Mouse (Mus musculus) intestine, embryonic 16.5 days (tissue): ENCODE data around the gene Kifc3. TPM values are rescaled to one million over a fixed set of nuclear protein-coding genes. Genes with fewer than 3 reads are reported as not detected.

Source experiments
- ATAC-seq: fragments of 200-750 bp; cut with Nextera tagmentation; 2 replicates; pipeline ENCODE4 v1.8.0; 2017; ENCODE audit warnings: moderate TSS enrichment, moderate library complexity
- H3K27ac ChIP-seq: fragments of 300-500 bp; sonication (generic); 2 replicates; pipeline ENCODE4 v1.5.1; 2014; ENCODE audit warnings: mild to moderate bottlenecking, low read length
- H3K27me3 ChIP-seq: fragments of 300-500 bp; sonication (generic); replicated peaks from 2 replicates; pipeline ENCODE4 v1.6.1; 2014; ENCODE audit warnings: low read length, control low read depth, mixed read lengths; ENCODE audit not compliant: control insufficient read depth, insufficient read depth
- H3K36me3 ChIP-seq: fragments of 300-500 bp; sonication (generic); 2 replicates; pipeline ENCODE4 v1.6.1; 2014; ENCODE audit warnings: low read length, control low read depth; ENCODE audit not compliant: control insufficient read depth, insufficient read depth
- H3K4me1 ChIP-seq: fragments of 300-500 bp; sonication (generic); 2 replicates; pipeline ENCODE4 v1.6.1; 2014; ENCODE audit warnings: low read length, control low read depth, mixed read lengths; ENCODE audit not compliant: control insufficient read depth, insufficient read depth
- H3K4me2 ChIP-seq: fragments of 300-500 bp; sonication (generic); 2 replicates; pipeline ENCODE4 v1.6.1; 2014; ENCODE audit warnings: low read depth, low read length, control low read depth
- H3K4me3 ChIP-seq: fragments of 300-500 bp; sonication (generic); 2 replicates; pipeline ENCODE4 v1.5.1; 2014; ENCODE audit warnings: mild to moderate bottlenecking, low read length
- H3K9ac ChIP-seq: fragments of 300-500 bp; sonication (generic); 2 replicates; pipeline ENCODE4 v1.6.1; 2014; ENCODE audit warnings: low read depth, low read length
- H3K9me3 ChIP-seq: fragments of 300-500 bp; sonication (generic); 2 replicates; pipeline ENCODE4 v1.6.1; 2016; ENCODE audit warnings: low read length, control low read depth; ENCODE audit not compliant: control insufficient read depth
- WGBS: fragments of 180-500 bp; shearing (Covaris S2); extraction: QIAGEN DNeasy Blood & Tissue Kit; methylation state at CpG from one replicate; pipeline ENCODE4 v1.1.7; 2014; 5-methylcytosine and 5-hydroxymethylcytosine counted together
- polyA plus RNA-seq: library from polyadenylated mRNA; unstranded; fragments of >200 nt; fragmentation: Nextera tagmentation; extraction: Ambion mirVana; gene quantifications from 2 replicates; pipeline ENCODE4 v1.2.1, GENCODE M21; 2015

Kifc3 gene
- polyA plus RNA-seq, 1 experiment from 2014 or later, result 23.4 TPM

DNA sequence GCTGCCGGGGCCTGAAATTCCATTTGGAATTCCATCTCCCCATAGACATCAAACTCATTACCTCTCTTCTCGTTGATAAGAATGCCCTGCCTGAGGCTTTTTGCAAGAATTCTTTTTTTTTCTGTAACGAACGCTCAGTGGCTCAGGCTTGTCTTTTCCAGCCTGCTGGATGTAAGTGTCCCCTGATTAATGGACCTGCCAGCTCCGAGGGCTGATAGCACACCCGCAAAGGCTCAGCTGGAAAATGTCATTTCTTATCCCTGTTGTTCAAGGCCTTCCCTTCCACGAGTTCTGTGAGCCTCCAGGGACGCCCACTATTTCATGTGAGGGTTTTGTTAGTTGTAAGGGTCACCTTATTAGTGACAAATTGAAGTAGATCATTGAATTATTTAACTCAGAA, 3.3 kb upstream of the Kifc3 start:
- H3K4me1 ChIP-seq, result 0 out of 2 replicates have a peak, but pooled peaks cover 2% of the 10 kb centered on the region
- H3K4me2 ChIP-seq, result no peak overlapping the region
- H3K4me3 ChIP-seq, result no peak overlapping the region
- H3K27me3 ChIP-seq, result no peaks in the 10 kb centered on the region
- H3K9ac ChIP-seq, result no peak overlapping the region
- no peaks in the 10 kb centered on the region for H3K9me3 ChIP-seq
- no peak for ATAC-seq
- H3K27ac ChIP-seq, result no peak overlapping the region
- no peaks in the 10 kb centered on the region for H3K36me3 ChIP-seq
- WGBS, result 18% methylated on average over 8 of the region's 8 CpGs

DNA sequence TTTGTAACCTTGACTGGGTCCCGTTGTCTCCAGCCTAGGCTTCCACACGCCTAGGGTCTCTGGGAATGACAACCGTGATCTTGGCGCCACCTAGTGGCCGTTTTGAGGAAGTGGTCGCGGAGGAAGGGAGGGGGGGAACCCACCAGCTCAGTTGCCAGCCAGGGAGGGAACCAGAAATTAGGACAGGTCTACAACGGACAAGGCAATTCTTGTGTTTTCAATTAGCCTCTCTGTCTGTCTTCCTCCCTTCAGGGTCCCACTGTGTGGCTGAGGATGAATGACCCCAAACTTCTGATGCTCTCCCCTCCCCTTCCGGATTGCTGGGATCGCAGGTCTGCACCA, 1.4 kb upstream of the Kifc3 start:
- H3K27ac ChIP-seq, result no peak overlapping the region
- no peak for ATAC-seq
- H3K36me3 ChIP-seq, result no peaks in the 10 kb centered on the region
- 0 out of 2 replicates have a peak, but pooled peaks cover 3% of the 10 kb centered on the region for H3K4me1 ChIP-seq
- H3K4me2 ChIP-seq, result no peak overlapping the region
- H3K9me3 ChIP-seq, result no peaks in the 10 kb centered on the region
- H3K4me3 ChIP-seq, result no peak overlapping the region
- no peaks in the 10 kb centered on the region for H3K27me3 ChIP-seq
- no peak overlapping the region for H3K9ac ChIP-seq
- WGBS, result 20% methylated on average over 10 of the region's 10 CpGs

DNA sequence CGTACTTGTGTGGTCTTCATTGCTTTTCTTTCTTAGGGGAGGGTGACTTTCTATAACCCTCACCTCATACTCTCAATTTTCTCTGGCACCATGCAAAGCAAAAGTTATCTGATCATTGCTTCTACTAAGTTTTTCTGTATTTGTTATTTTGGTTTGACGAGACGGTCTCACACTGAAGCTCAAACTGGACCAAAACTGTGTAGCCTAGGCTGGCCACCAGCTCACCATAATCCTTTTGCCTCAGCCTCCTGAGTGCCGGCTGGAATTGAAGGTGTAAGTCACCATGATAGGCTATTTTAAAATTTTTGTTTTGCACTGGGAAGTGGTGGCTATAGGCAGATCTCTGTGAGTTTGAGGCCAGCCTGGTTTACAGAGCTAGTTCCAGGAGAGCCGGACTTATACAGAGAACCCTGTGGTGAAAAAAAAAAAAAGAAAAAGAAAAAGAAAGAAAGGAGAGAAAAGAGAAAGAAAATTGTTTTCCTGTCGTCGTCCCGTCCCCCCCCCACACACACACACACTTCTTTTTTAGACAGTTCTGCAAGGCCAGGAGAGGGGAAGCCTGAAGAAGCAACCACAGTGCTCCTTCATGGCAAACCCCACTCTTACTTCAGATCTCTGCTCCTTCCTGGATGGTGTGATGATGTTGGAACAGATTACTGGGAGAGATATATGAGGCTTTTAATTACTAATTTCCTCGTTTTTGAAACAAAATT, 870 bp upstream of the Kifc3 start:
- WGBS, result 47% methylated on average over 9 of the region's 9 CpGs
- Histone ChIP-seq H3K36me3 (no peaks in the 10 kb centered on the region), H3K4me2 (no peak overlapping the region), H3K4me1 (0 out of 2 replicates have a peak, but pooled peaks cover 3% of the 10 kb centered on the region), H3K9ac (no peak overlapping the region), H3K27me3 (no peaks in the 10 kb centered on the region), H3K27ac (no peak overlapping the region), H3K9me3 (no peaks in the 10 kb centered on the region), H3K4me3 (no peak overlapping the region)
- ATAC-seq, result no peak

DNA sequence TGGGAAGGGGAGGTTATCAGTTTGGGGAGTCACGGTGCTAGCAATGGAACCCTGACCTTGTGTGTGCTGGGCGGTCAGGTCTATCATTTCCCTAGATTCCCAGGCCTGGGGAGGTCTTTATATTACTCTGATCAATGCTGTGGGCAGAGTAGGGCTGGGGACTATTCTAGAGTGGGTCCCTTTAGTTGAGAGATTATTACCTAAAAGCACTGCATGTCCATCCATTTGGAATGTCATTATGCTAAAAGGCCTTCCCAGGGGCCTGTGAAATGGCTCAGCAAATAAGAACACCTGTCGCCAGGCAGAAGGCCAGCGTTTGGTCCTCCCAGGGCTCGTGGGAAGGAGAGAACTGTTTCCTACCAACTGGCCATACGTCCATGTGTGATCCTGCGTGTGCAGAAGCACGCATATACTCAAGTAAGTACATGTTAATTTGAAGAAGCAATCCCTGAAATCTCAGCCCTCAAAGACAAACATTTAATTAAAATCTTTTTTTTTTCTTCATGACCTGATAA, 499 bp downstream of the Kifc3 start:
- Histone ChIP-seq H3K4me3 (peak overlapping the region; percentile 40), H3K4me2 (peak overlapping the region; percentile 26), H3K27me3 (no peaks in the 10 kb centered on the region), H3K36me3 (no peaks in the 10 kb centered on the region), H3K27ac (peak overlapping the region; percentile 57), H3K9ac (peak overlapping the region; percentile 55), H3K4me1 (0 out of 2 replicates have a peak, but pooled peaks cover 3% of the 10 kb centered on the region), H3K9me3 (no peaks in the 10 kb centered on the region)
- peak; percentile 14; the same call in 1 of the 2 replicates for ATAC-seq
- WGBS, result 64% methylated on average over 8 of the region's 8 CpGs

DNA sequence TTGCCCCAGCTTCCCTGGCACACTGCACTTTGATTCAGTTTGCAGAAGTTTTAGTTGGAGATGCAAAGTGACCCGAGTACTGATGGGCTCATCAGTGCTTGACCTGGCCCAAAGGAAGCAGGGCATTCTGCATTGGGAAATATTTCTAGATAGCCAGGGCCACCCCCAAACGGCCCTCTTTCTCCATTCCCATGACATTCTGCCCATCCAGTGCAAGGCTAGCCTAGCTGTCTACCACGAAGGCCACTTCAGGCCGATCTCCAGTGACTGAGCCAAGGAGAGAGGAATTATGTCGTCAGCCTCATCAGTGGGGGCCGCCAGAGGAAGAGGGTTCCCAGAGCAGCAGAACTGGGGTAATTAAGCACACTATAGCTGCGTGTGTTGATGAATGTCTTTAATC, 1.1 kb downstream of the Kifc3 start:
- Histone ChIP-seq H3K27me3 (no peaks in the 10 kb centered on the region), H3K4me3 (peak overlapping the region; percentile 40)
- 54% methylated on average over 7 of the region's 7 CpGs for whole genome bisulfite sequencing

DNA sequence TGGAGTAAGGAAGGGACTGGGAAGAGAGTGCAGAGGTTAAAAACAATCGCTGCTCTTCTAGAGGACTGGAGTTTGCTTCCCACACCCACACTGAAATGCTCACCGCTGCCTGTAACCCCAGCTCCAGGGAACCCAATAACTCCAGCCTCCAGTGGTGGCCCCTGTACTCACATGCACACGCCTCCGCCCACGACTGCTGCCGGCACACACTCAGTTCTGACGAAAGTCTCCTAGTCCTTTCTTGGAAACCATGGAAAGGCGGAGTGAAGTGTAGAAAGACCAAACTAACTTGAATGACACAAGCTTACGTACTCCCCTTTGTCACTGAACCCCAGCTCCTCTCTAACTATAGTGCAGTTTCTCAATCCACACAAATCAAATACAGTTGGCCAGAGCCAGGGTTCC, 2.6 kb downstream of the Kifc3 start:
- Histone ChIP-seq H3K36me3 (no peaks in the 10 kb centered on the region), H3K4me2 (peak overlapping the region; percentile 33; the same call in 1 of the 2 replicates), H3K9ac (peak overlapping the region; percentile 4; the same call in 1 of the 2 replicates), H3K9me3 (no peaks in the 10 kb centered on the region), H3K27me3 (no peaks in the 10 kb centered on the region), H3K4me1 (0 out of 2 replicates have a peak, but pooled peaks cover 3% of the 10 kb centered on the region), H3K4me3 (peak overlapping the region; percentile 10; the same call in 1 of the 2 replicates), H3K27ac (peak overlapping the region; percentile 20; the same call in 1 of the 2 replicates)
- ATAC-seq, result peak; percentile 45
- WGBS, result 68% methylated on average over 9 of the region's 9 CpGs

More for the DNA sequence above, 1.1 kb downstream of the Kifc3 start:
- Histone ChIP-seq H3K9ac (no peak overlapping the region), H3K4me1 (0 out of 2 replicates have a peak, but pooled peaks cover 3% of the 10 kb centered on the region), H3K27ac (no peak overlapping the region), H3K4me2 (peak overlapping the region; percentile 26; the same call in 1 of the 2 replicates), H3K36me3 (no peaks in the 10 kb centered on the region), H3K9me3 (no peaks in the 10 kb centered on the region)
- no peak for ATAC-seq

DNA sequence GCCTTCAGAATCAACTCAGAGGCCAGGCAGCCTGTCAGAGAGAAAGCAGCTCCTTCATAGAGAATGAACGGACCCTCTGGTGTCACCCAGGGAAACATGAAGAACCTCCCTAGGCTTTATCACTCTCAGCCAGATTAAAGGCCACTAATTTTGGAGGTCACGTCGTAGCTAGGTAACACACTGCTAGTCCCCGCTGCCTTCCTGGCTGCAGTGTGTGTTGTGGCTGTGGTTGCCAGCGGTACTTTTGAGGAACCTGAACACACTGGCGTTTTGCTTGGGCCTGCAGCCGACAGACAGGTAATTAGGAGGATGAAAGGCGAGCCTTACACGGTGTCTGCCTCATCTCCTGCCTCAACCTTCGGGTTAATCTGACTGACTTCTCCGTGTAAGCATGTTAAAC, 6.9 kb downstream of the Kifc3 start:
- H3K36me3 ChIP-seq, result no peaks in the 10 kb centered on the region
- ATAC-seq, result no peak
- H3K9me3 ChIP-seq, result no peaks in the 10 kb centered on the region
- no peak overlapping the region for H3K4me2 ChIP-seq
- H3K4me3 ChIP-seq, result no peak overlapping the region
- 0 out of 2 replicates have a peak, but pooled peaks cover 3% of the 10 kb centered on the region for H3K4me1 ChIP-seq
- no peak overlapping the region for H3K27ac ChIP-seq
- no peaks in the 10 kb centered on the region for H3K27me3 ChIP-seq
- WGBS, result 65% methylated on average over 11 of the region's 11 CpGs
- no peak overlapping the region for H3K9ac ChIP-seq

DNA sequence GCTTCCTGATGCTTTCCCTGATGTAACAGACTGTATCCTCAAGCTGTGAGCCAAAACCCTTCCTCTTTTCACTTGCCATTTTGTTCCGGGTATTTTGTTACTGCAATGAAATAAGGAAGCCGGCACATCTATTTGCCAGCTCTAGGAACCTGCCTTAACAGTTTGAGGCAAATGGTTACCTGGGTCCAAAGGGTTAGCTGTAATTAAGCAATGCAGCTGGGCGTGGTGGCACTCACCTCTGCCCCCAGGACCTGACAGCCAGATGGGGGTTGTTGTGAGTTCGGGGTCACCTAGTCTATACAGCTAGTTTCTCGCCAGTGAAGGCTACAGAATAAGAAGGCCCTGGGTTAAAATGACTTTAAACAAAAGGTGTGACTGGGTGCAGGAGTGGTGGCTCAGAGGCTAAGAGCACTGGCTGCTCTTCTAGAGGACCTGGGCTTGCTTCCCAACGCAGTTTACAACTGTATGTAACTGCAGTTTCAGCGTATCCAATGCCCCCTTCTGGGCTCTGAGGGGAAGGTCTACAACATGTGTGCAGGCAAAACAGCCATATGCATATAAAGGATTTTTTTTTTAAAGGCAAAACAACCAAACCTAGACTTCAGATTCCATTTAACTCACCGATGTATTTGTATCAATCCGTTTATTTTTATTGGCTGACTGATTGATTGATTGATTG, 11.0 kb downstream of the Kifc3 start:
- H3K27me3 ChIP-seq, result no peaks in the 10 kb centered on the region
- ATAC-seq, result peak; percentile 73
- H3K4me3 ChIP-seq, result no peak overlapping the region
- 79% methylated on average over 9 of the region's 9 CpGs for WGBS
- no peak overlapping the region for H3K27ac ChIP-seq
- H3K4me2 ChIP-seq, result no peak overlapping the region
- no peaks in the 10 kb centered on the region for H3K36me3 ChIP-seq
- H3K4me1 ChIP-seq, result no peaks in the 10 kb centered on the region
- H3K9me3 ChIP-seq, result no peaks in the 10 kb centered on the region
- no peak overlapping the region for H3K9ac ChIP-seq

DNA sequence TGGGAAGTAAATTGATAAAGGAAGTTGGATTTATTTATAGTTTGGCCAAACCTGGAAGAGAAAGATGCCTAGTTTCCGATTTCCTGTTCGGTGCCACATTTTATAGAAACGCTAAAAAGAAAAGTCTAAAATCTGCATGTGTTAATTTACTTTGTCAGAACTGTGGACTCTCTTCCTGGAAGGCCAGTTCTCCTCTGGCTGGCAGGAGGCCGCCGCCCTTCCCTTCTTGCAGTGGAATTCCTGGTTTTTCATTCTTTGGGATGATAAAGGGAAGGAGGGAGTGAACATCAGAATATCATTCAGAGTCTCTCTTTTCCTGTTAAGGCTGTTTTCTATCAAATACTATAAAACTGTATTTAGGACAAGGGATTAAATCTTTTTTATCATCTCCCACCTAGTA, 15.0 kb downstream of the Kifc3 start:
- 61% methylated on average over 5 of the region's 5 CpGs for WGBS
- ATAC-seq, result no peak

More for the DNA sequence above, 15.0 kb downstream of the Kifc3 start:
- Histone ChIP-seq H3K36me3 (no peaks in the 10 kb centered on the region), H3K27me3 (no peaks in the 10 kb centered on the region), H3K9me3 (no peaks in the 10 kb centered on the region), H3K4me2 (no peak overlapping the region), H3K9ac (no peak overlapping the region), H3K4me3 (no peak overlapping the region), H3K4me1 (0 out of 2 replicates have a peak, but pooled peaks cover 4% of the 10 kb centered on the region), H3K27ac (no peak overlapping the region)
